Mouse (Mus musculus) adrenal gland, adult 18-20 months (tissue): ENCODE data around the gene Engase. TPM values are rescaled to one million over a fixed set of nuclear protein-coding genes. Genes with fewer than 3 reads are reported as not detected.

ENCODE experiments used
- DNase-seq, 2 experiments: peaks; one replicate each; pipeline ENCODE4 v3.0.0; 2021 to 2022; ENCODE audit warnings: low spot score in 2 of 2
- total RNA-seq, 2 experiments: library from RNA; stranded (reverse); gene quantifications; 1 replicate in 1 of 2; 2 replicates in 1 of 2; pipeline ENCODE4 v1.2.3; 2021

Gene Engase
- total RNA-seq, 2 experiments from 2014 or later, result 7.3 to 12.4 TPM

- no peak for DNase-seq
Observed at GRCm38 (mm10) chr11:118453886-118454671, 22.6 kb upstream of the Engase start.

GRCm38 (mm10) chr11:118455788-118456187, 20.8 kb upstream of the Engase start:
- no peak for DNase-seq

GRCm38 (mm10) chr11:118456937-118457336, 19.7 kb upstream of the Engase start:
- DNase-seq, result no peak

- no peak for DNase-seq
Observed at GRCm38 (mm10) chr11:118459051-118459450, 17.6 kb upstream of the Engase start.

GRCm38 (mm10) chr11:118459536-118459935, 17.1 kb upstream of the Engase start:
- DNase-seq, result no peak

- no peak for DNase-seq
Observed at GRCm38 (mm10) chr11:118460280-118460679, 16.3 kb upstream of the Engase start.

GRCm38 (mm10) chr11:118467441-118468035, 9.1 kb upstream of the Engase start:
- DNase-seq, result no peak

- DNase-seq, result no peak
Observed at GRCm38 (mm10) chr11:118469509-118470160, 7.0 kb upstream of the Engase start.

- DNase-seq, result no peak
Observed at GRCm38 (mm10) chr11:118470234-118470966, 6.2 kb upstream of the Engase start.

- DNase-seq, result no peak
Observed at GRCm38 (mm10) chr11:118471676-118472075, 5.0 kb upstream of the Engase start.

- DNase-seq, result no peak
Observed at GRCm38 (mm10) chr11:118473161-118473560, 3.5 kb upstream of the Engase start.

- DNase-seq, result no peak
Observed at GRCm38 (mm10) chr11:118473842-118474500, 2.7 kb upstream of the Engase start.

- no peak for DNase-seq
Observed at GRCm38 (mm10) chr11:118475496-118476083, 1.0 kb upstream of the Engase start.

- DNase-seq, result peak; percentile 43 to 69
Observed at GRCm38 (mm10) chr11:118479776-118480175, 3.1 kb downstream of the Engase start.

- no peak for DNase-seq
Observed at GRCm38 (mm10) chr11:118481231-118481630, 4.6 kb downstream of the Engase start.

- no peak for DNase-seq
Observed at GRCm38 (mm10) chr11:118481751-118482150, 5.1 kb downstream of the Engase start.

- no peak for DNase-seq
Observed at GRCm38 (mm10) chr11:118484169-118484568, 7.5 kb downstream of the Engase start.

GRCm38 (mm10) chr11:118485338-118485737, 8.7 kb downstream of the Engase start:
- no peak for DNase-seq

- no peak for DNase-seq
Observed at GRCm38 (mm10) chr11:118485780-118486179, 9.2 kb downstream of the Engase start.

- no peak for DNase-seq
Observed at GRCm38 (mm10) chr11:118486281-118486680, 9.7 kb downstream of the Engase start.
